In genomic region chr12:110846191-110846765, GRCm38 (mm10) we compare ENCODE assay signal across 8 mouse cellular contexts. TPM values are rescaled to one million over a fixed set of nuclear protein-coding genes. Genes with fewer than 3 reads are reported as not detected.
DNase-seq lines count a peak whose midpoint lies in the region; ATAC-seq and TF ChIP-seq lines count a peak whose summit lies in the region.

No protein-coding gene starts in this region.

- H3K4me2 ChIP-seq in liver, embryonic 13.5 days: peak overlapping the region; percentile 94

- H3K4me3 ChIP-seq in gastrocnemius, adult 2 months: peak overlapping the region; percentile 89
- peak overlapping the region; percentile 96 for H3K4me3 ChIP-seq in megakaryocyte, embryonic 14.5 days (replicated peaks)
- peak overlapping the region; percentile 70 for H3K4me3 ChIP-seq in liver, embryonic 13.5 days (replicated peaks)

- peak overlapping the region; percentile 73 for H3K9ac ChIP-seq in liver, embryonic 13.5 days

- H3K36me3 ChIP-seq in megakaryocyte, embryonic 14.5 days (replicated peaks; ENCODE audit: low read length): no peaks in the 10 kb centered on the region
- no peaks in the 10 kb centered on the region for H3K36me3 ChIP-seq in liver, embryonic 13.5 days

- intact Hi-C loops in gastrocnemius, adult 2 months (cut with DNase I): loop anchor here (10.0 kb wide), 1 partner anchor 2001 kb away; no protein-coding TSS in a partner anchor

- no peak for TF ChIP-seq CTCF in gastrocnemius, adult 2 months (IDR thresholded peaks at IDR 0.05)

- no peak for DNase-seq in gastrocnemius, adult 2 months
- DNase-seq in gastrocnemius, postnatal 10 days: no peak
- no peak for DNase-seq in liver, embryonic 13.5 days
- DNase-seq in thymus, postnatal 4 days: no peak
- no peak for DNase-seq in thymus, postnatal 25 days

- H3K4me1 ChIP-seq in megakaryocyte, embryonic 14.5 days: peaks cover 65% of the 10 kb centered on the region
- H3K4me1 ChIP-seq in liver, embryonic 13.5 days (replicated peaks): peaks cover 51% of the 10 kb centered on the region

- H3K27me3 ChIP-seq in megakaryocyte, embryonic 14.5 days (replicated peaks): no peaks in the 10 kb centered on the region
- no peaks in the 10 kb centered on the region for H3K27me3 ChIP-seq in liver, embryonic 13.5 days

- WGBS in liver, embryonic 13.5 days (ENCODE audit: insufficient replicate concordance): 74% methylated on average over 6 of the region's 6 CpGs

- H3K9me3 ChIP-seq in megakaryocyte, embryonic 14.5 days: no peaks in the 10 kb centered on the region
- H3K9me3 ChIP-seq in liver, embryonic 13.5 days (replicated peaks): no peaks in the 10 kb centered on the region

- peak overlapping the region; percentile 89 for H3K27ac ChIP-seq in gastrocnemius, adult 2 months
- peak overlapping the region; percentile 62; the same call in 1 of the 2 replicates for H3K27ac ChIP-seq in liver, embryonic 13.5 days

- ATAC-seq in megakaryocyte, adult 5-6 weeks (ENCODE audit: poor library complexity, severe bottlenecking): no peak
- no peak for ATAC-seq in liver, embryonic 13.5 days (ENCODE audit: low read depth)
- no peak for ATAC-seq in monocyte, adult 5-6 weeks (replicated peaks; ENCODE audit: insufficient number of reproducible peaks, low FRiP score, low TSS enrichment, poor library complexity, severe bottlenecking)

RNA-seq across cellular contexts. Expression of gene Zfp839, which starts 3.8 kb away (rescaled TPM):
- 1 to 10 TPM; 7.0 to 7.7 TPM for total RNA-seq in gastrocnemius, adult 2 months (2021)
- total RNA-seq in gastrocnemius, postnatal 10 days (2021): 1 to 10 TPM; 5.0 to 6.4 TPM
- 1.0 and 4.3 TPM in 2 replicates for polyA plus RNA-seq in megakaryocyte, embryonic 14.5 days (2012; ENCODE audit: insufficient read depth, low replicate concordance)
- total RNA-seq in megakaryocyte, adult 5-6 weeks (2015): 3.3 and 4.5 TPM in 2 replicates
- total RNA-seq in megakaryocyte, adult 5-6 weeks (2017): 5.5 and 6.2 TPM in 2 replicates
- polyA plus RNA-seq in liver, embryonic 13.5 days (2015; fragmentation: Nextera tagmentation; extraction: Ambion mirVana): 1.6 TPM in 2 replicates
- 6.5 to 11.1 TPM (median 9.0 TPM) in 3 replicates for total RNA-seq in monocyte, adult 5-6 weeks (2017)

RNA-seq across cellular contexts. Expression of gene Mok, which starts 5.5 kb away (rescaled TPM):
- total RNA-seq in gastrocnemius, adult 2 months (2021): under 1 TPM; 0.20 to 0.22 TPM
- total RNA-seq in gastrocnemius, postnatal 10 days (2021): under 1 TPM; 0.21 to 0.25 TPM
- polyA plus RNA-seq in megakaryocyte, embryonic 14.5 days (2012; ENCODE audit: insufficient read depth, low replicate concordance): 2.1 and 2.3 TPM in 2 replicates
- 1.5 and 1.6 TPM in 2 replicates for total RNA-seq in megakaryocyte, adult 5-6 weeks (2015)
- 1.4 and 1.6 TPM in 2 replicates for total RNA-seq in megakaryocyte, adult 5-6 weeks (2017)
- 0.33 and 0.46 TPM in 2 replicates for polyA plus RNA-seq in liver, embryonic 13.5 days (2015; fragmentation: Nextera tagmentation; extraction: Ambion mirVana)
- total RNA-seq in monocyte, adult 5-6 weeks (2017): 0.10 to 0.32 TPM in 2 of 3 replicates, not detected in the other

RNA-seq across cellular contexts. Expression of gene Cinp, which starts 42.7 kb away (rescaled TPM):
- 10 to 100 TPM; 21.8 to 24.8 TPM for total RNA-seq in gastrocnemius, adult 2 months (2021)
- total RNA-seq in gastrocnemius, postnatal 10 days (2021): 10 to 100 TPM; 33.0 to 34.6 TPM
- 11.5 and 21.2 TPM in 2 replicates for polyA plus RNA-seq in megakaryocyte, embryonic 14.5 days (2012; ENCODE audit: insufficient read depth, low replicate concordance)
- total RNA-seq in megakaryocyte, adult 5-6 weeks (2015): 20.3 and 31.8 TPM in 2 replicates
- total RNA-seq in megakaryocyte, adult 5-6 weeks (2017): 32.5 and 36.4 TPM in 2 replicates
- 91.0 and 100 TPM in 2 replicates for polyA plus RNA-seq in liver, embryonic 13.5 days (2015; fragmentation: Nextera tagmentation; extraction: Ambion mirVana)
- 22.7 to 35.9 TPM (median 27.8 TPM) in 3 replicates for total RNA-seq in monocyte, adult 5-6 weeks (2017)

RNA-seq across cellular contexts. Expression of gene Tecpr2, which starts 42.8 kb away (rescaled TPM):
- 1 to 10 TPM; 2.4 TPM for total RNA-seq in gastrocnemius, adult 2 months (2021)
- 1 to 10 TPM; 2.6 to 3.3 TPM for total RNA-seq in gastrocnemius, postnatal 10 days (2021)
- polyA plus RNA-seq in megakaryocyte, embryonic 14.5 days (2012; ENCODE audit: insufficient read depth, low replicate concordance): 4.0 and 4.3 TPM in 2 replicates
- total RNA-seq in megakaryocyte, adult 5-6 weeks (2015): 3.1 and 3.7 TPM in 2 replicates
- total RNA-seq in megakaryocyte, adult 5-6 weeks (2017): 3.5 and 5.0 TPM in 2 replicates
- polyA plus RNA-seq in liver, embryonic 13.5 days (2015; fragmentation: Nextera tagmentation; extraction: Ambion mirVana): 1.7 and 1.9 TPM in 2 replicates
- total RNA-seq in monocyte, adult 5-6 weeks (2017): 3.7 to 4.9 TPM (median 3.8 TPM) in 3 replicates
